Mouse (Mus musculus): ENCODE measurements around the gene Pde8a.
A peak's percentile ranks its signal among the peaks of the same experiment; 100 is the strongest.
"Not testable (repeated sequence)": the region's sequence is repeated elsewhere in the genome, so short reads cannot be mapped to it uniquely, and the experiment has no call there.

The Pde8a gene

DNA sequence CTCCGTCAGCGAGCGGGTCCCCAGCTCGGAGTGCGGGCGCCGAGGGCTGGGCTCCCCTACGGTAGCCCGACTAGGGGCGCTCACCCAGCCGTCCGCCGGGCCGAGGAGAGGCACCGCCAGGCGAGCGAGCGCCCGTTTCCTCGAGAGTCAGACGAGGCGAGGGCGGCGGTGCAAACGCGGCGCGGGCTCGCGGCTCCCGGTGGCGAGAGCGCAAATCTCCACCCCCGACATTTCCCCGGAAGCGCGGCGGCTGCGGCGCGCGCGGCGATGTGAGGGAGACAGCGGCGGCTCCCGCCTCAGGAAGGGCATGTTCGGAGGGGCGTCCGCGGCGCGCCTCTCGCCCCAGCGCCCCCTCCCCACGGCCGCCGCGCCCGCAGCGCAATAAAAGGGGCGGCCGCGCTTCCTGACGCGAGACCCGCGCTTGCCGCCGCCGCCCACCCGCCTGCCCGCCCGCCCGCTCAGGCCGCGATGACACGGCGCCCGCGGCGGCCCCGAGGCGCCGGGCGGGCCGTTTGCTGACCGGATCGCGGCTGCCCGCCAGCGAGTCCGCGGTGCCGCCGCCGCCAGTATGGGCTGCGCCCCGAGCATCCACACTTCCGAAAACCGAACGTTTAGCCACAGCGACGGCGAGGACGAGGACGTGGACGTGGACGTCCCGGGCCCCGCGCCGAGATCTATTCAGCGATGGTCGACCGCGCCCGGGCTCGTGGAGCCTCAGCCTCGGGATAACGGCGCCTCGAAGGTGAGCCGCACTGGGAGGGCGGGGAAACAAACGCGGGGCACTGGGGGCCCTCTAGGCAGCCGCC is at the start of gene Pde8a:
TSS of gene Pde8a (plus strand) at position 250 of the 806 bp plus-strand sequence.
- peak in 1 of 2 experiments; percentile 4 for DNase-seq

DNA sequence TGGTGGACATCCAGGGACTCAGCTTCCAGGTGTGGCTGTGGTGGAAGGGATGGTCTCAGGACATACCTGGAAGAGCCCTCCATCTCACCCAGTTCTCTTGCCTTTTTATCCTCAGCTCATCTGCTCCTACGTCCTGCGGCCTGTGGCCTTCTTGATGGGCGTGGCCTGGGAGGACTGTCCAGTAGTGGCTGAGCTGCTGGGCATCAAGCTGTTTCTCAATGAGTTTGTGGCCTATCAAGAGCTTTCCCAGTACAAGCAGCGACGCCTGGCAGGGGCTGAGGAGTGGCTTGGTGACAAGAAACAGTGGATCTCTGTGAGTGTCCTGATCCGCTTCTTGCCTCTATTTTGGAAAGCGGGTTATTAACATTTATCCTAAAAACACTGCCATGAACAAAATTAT is 49.0 kb upstream of the Pde8a start:
- DNase-seq = no peak

DNA sequence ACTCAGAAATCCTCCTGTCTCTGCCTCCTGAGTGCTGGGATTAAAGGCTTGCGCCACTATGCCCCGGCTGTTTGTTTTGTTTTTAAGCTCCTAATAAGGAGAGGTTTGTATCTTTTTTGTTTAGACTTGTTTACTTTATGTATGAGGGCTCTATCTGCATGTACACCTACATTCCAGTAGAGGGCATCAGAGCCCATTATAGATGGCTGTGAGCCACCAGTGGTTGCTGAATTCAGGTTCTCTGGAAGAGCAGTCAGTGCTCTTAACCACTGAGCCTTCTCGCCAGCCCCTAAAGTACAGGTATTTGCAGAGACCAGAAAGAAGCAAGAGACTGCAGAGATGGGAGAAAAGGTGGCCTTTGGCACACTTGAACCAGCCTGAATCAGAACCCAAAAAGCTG is 46.3 kb upstream of the Pde8a start:
- DNase-seq = peak in 1 of 2 experiments; percentile 44

DNA sequence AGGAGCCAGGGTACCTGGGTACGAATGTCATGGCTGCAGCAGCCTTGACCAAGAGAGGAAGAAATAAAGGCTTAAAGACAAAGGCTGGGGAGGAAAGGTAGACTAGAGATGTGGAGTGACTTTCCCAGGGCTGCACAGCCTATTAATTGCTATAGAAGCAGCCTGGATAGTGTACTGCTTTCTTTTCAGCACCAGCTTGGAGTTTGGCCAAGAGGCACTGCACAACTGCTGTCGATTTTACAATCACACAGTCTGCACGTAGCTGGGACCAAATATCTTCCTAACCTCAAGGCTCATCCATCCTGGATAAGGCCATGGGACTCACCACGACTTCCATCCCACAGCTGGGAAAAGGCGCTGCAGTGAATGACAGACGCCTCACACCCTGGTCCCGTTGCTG is 44.0 kb upstream of the Pde8a start:
- DNase-seq = no peak

DNA sequence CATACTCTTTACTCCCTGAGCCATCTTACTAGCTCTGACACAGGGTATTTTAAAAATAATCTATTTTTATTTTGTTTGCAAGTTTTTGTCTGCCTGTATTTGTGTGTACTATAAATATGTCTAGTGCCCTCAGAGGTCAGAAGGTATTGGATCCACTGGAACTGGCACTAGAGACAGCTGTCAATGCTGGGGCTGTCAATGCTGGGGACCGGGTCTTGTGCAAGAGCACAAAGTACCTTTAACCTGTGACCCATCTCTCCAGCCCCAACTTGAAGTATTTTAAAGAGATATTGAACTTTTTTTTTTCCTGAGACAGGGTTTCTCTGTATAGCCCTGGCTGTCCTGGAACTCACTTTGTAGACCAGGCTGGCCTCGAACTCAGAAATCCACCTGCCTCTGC is 39.5 kb upstream of the Pde8a start:
- DNase-seq = no peak

DNA sequence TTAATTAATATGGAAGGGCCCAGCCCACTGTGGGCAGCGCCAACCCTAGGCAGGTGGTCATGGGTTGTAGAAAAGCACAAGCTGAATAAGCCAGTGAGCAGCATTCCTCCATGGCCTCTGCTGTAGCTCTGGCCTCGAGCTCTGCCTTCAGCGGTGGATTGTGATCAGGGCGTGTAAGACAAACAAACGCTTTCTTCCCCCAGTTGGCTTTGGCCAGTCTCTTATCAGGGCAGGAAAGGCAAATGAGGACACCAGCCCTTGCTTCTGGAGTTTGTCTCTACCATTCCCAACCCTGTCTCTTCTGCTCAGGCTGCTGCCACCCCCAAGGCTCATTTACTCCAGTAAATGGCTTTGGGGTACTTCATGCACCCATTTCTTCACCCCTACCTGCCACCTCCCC is 38.7 kb upstream of the Pde8a start:
- no peak for DNase-seq

DNA sequence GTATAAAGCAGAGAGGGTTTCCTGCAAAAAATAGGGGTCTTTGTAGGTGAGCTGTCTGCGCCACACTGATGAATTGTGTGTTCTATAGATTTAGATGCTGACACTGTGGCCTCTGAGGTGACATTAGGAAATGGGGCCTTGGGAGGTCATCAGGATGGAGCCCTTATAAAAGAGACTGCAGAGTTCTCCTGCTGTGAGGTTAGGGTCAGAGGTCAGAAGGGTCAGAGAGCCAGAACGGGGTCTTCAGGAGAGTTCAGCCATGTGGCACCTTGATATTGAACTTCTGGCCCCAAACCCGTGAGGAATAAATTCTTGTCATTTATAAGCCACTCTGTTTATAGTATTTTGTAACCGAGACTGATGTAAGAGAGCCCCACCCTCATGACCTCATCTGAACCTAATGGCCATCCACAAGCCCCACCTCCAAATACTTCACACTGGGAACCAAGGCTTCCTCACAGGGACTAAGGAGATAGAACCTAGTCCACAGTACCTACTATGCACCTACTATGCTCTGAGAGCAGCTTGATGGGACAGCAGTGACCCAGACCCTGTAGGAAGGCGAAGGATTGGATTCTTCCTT is 37.1 kb upstream of the Pde8a start:
- DNase-seq = no peak

DNA sequence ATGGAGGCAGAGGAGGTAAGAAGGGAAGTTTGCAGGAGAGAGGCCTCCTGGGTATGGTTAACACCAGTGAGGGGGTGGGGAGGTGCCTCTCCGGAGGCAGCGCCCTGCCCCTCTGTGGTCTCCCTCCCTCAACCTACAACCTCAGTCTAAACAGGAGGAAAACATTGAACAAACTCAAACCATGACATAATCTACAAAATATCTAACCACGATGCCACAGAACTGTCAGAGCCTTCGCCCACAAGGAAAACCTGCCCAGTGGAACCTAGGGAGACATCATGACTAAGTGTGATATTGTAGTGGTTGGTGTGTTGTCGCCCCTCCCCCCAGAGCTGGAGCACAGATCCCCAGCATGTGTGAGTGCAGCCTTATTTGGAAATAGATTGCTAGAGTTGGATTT is 33.9 kb upstream of the Pde8a start:
- DNase-seq = no peak

DNA sequence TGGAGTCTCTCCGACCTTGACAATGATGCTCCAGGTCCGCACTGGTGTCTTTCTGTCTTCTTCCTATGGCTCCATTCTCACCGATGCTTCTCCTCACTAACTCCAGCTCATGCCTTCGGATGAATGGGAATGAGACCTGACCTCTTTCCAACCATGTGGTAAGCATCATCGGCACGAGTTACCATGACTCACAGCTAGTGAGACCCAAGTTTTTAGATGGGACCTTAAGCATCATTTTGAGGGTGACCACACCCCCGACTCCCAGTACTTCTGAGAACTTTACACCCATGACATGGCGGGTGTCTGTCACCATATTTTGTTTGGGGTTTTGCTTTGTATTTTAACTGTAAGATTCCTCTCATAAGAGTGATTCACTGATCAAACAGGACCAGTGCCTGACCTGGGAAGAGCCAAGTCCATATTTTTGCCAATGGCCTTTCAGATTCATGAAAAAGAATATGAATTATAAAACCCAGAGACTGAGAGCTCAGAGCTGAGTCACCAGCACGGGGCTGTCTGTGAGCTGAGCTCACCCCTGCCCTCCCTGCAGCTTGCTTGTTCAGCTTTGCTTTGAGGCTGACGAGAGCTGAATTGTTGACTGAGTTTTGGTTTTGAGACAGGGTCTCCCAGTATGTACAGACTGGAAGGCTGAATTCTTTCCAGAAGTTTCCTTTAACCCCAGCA is 30.8 kb upstream of the Pde8a start:
- no peak for DNase-seq

DNA sequence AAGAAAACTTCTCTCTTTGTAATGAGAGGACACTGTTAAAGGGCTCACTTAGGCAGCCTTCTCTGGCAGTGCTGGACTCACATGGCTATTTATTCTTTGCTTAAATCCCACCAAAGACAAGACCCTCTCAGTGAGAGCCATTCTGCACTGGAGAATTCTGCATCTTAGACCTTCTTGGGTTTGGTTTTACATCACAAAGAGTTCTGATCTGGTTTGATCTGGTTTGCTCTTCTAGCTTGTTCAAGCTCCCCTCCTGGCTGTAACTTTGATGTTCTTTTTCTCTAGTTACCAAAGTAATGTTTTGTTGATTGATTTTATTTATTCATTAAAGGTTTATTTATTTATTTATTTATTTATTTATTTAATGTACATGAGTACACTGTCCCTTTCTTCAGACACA is 30.2 kb upstream of the Pde8a start:
- no peak for DNase-seq

DNA sequence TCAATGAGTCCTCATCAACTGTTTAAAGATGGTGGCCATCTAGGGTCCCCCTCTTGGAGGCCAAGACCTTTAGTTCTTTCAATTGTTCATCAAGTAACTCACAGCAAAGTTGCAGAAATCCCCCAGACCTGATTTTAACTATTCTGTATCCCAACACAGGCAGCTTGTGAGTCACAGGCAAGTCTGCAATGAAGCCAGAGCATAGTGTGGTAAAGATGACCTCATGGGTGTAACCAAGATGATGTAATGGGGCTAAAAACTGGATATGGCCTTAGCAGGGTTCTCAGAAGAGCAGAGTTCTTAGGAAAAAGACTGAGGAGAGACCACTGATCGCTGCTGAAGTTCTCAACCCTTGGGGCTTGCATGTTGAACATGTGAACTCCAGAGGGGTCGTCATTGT is 29.3 kb upstream of the Pde8a start:
- no peak for DNase-seq

DNA sequence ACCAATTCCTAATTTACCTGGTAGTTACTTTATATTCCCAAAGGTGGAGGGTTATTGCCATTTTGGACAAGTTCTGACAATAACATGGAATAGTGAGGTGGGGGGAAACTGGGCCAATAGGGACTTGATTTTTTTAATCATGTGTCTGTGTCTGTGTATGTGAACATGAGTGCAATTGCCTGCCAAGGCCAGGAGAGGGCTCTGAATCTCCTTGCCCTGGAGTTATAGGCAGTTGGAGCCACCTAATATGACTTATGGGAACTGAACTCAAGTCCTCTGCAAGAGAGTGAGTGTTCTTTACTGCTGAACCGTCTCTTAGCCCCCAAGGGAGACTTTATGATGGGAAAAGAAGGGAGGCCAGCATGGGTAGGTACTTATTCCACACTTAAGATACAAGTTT is 28.7 kb upstream of the Pde8a start:
- no peak for DNase-seq

DNA sequence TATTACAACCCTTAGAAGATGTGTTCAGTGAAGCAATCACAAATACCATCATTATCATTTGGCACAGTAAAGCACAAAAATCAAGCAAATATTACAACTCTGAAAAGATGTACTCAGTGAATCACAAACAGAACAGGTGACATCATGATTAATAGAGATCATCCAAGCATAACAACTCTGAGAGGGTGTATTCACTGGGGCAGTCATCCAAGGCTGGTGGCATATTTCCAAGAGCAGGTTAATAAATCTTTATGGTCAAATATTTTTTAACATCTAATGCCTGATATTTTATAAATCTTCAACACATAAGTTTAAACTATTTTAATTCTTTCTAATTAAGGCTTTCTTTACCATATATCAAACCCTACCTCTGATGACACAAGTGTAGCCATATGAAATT is 27.4 kb upstream of the Pde8a start:
- DNase-seq = peak; percentile 21 to 59

DNA sequence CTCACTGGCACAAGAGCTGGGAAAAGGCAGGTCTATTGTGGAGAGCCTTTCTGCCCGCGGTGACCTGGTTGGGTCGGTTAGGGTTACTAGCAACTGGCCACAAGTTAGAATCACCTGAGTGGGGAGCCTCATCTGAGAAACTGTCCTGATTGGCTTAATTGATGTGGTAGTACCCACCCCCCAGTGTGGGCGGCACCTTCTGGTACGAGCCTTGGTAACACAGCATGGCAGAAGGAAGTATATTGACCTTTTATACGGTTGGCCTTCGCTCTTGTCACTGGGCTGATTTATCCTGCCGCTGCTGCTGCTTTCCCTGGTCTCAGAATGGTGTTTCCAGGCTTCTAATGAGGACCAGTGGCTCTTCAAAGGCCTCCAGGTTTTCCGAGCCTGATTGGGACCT is 24.2 kb upstream of the Pde8a start:
- DNase-seq = no peak

DNA sequence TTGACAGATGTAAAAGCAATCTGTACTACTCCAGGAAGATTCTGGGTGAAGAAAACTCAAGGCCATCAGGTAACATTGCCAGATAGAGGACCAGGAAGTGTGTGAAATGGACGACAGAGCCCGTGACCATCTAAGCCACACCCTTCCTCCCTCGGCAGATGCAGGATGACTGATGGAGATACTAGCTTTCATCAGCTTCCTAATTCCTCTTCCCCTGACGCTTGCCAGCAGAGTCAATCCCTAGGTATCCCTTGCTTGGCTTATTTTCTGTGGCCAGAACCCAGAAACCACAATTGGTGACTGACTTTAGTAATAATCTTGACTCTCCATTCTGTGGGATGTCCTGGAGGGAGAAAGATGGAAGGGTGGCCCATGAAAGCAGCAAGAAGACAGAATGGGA is 17.9 kb upstream of the Pde8a start:
- no peak for DNase-seq

DNA sequence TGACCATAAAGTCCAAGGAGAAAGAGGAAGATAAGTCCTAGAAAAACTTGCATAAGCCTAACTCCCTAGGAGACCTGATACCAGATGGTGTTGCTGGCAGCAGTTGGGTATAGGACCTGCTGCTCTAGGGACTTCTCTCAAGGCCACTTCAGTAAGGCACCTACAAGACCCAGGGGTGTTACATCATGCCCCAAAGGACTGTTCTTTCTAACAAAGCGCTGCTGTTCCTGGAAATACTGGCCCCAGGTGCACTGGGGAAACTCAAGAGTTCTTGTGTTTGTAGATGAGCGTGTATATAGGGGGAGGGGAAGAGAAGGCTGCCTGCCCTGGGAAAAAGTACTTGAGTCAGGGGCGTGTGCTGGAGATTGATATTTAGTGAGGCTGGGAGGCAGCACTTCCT is 16.6 kb upstream of the Pde8a start:
- DNase-seq = no peak

DNA sequence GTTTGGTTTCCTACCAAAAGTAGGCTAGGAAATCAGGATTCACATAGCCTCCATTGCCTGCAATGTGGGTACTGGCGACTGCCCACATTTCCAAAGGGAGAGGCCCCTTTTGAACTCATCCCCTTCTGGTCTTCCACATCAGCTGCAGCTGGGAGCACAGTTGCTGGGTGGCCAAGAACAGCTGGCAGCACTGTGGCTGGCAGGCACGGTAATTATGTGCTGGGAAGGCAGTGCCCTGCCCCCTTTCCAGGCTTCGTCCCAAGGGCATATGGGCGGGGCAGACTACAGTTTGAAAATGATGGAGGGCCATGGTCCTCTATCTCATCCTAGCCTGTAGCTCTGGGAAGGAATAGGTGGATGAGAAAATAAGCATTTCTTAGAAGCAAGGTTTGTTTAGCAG is 14.9 kb upstream of the Pde8a start:
- DNase-seq = no peak

DNA sequence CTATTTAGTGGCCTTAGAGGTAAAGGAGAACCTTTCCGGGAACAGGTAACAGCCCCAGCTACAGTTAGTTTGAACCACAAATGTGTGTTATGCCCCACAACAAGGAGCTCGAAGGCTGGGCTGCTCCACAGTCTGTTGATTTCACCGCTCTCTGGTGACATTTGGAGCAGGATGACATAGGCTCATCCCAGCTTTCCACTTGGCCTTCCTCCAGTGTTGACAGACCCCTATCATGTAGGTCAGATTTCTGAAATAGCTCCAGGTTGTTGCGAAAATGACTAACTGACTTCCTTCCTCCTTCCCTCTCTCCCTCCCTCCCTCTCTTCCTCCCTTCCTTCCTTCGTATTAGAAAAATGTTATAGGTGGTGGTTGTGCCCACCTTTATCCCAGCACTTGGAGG is 14.3 kb upstream of the Pde8a start:
- no peak for DNase-seq

DNA sequence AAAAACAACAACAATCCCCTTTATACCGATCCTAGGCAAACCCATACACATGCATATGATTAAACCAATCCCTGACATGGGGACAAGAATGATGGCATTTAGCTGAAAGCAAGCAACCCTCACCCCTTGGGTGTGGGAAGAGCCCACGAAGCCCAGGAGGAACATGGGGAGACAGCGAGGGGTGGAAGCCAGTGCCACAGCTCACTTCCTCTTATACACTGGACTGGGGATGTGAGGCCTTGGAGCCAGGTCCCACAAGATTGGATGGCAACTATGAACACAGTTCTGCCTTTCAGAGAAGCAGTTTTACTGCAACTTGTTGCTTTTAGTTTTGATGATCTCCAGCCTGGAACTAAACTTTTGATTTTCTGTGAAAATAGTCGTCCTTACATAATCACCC is 13.6 kb upstream of the Pde8a start:
- DNase-seq = no peak

DNA sequence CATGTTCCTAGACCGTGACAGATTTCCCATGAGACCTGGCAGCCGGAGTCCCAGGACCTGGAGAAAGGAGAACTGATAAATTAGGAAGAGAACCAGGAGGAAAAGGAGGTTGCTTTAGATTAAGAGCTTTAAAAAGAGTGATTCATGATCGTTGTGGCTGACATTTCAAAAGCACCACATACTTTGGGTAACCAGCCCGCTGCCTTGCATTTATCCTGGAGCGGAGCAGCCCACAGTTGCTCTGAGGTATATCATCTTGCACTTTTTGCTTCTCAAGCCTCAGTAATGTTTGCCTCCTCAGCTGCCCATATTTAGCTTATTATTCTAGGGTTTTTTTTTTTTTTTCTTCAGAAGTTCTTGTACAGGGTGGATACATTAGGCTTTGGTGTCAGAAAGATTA is 11.0 kb upstream of the Pde8a start:
- no peak for DNase-seq

DNA sequence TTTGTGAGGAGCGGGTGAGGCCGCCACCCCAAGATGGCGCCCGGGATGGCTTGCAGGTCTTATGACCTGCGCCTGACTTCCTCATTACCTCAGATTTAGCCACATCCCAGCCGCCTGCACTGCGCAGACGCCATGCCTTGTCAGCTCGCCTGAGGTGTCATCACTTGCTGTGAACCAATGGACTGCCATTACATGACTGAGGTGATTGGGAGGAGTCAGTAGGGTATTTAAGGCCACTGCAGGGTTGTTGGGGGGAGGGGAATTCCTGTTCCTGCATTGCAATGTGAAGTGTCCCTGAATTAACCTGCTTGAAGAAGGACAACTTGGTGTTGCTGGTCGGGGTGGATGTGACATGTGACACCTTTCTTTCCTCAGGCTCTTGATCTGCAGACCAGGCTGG is 9.8 kb upstream of the Pde8a start:
- DNase-seq = not testable (repeated sequence)

DNA sequence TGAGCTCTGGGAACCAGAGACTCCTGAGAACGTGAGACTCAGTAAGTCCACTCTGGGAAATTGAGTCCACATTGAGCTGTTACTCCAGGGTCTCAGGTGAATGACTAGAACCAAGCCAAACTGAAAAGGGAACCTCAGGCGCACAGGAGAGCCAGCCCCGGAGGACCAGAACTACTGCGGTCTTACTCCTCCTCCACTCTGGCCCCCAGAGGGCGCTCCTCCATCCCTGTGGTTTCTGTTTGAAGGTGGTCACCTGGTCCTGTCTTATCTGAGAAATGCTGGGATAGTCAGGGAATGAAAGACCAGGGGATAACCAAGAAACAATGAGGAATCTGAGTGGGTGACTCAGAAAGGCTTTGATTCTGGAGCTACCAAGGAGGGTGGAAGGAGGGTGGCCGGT is 4.5 kb upstream of the Pde8a start:
- DNase-seq = peak; percentile 43 to 66

DNA sequence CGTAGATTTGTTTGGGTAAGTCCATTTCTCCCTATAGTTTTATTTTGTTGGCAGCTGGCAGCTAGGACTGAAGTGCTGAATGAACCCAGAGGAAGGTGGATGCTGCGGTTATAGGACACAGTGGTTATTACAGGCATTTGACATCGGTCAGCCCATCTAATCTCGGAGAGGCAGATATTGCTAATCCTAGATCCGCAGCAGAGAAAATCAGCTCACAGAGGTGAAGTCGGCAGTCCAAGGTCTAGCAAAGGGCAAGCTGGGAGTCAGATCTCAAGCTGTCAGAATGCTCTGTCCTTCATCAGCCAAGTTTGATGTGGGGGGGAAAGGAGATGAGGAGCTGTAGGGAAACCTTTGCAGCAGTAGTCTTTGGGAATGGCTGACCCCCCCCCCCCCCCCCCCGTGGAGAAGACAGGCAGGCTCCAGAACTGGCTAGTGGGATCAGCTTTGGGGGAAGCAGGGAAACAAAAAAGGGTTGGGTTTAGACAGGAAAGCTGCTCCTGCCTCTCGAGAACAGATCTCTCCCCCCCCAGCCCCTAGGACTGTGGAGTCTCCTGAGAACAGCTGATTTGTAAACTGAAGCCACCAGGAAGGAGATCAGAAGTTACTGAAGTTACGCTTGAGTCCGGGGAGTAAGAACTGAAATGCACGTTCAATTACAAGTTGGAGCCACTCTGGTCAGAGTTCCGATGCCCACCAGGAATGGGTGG is 3.3 kb upstream of the Pde8a start:
- DNase-seq = no peak

DNA sequence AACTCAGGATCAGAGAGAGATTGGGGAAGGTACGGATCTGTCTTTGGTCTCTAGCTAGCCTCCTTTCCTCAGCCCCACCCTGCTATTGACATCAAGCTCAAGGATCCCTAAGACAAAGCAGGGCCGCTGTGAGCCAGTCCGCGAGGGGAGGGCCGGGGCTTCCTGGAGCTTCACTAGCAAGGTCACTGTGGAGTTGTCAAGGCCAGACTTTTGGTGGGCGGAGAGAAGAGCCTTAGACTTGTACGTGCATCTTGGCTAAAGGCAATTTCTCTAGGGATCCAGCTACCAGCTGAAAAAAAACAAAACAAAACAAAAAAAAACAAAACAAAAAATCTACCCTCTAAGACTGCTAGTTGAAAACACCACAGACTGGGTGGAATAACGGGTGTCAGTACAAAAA is 1.6 kb upstream of the Pde8a start:
- DNase-seq = no peak

All from cerebellum, postnatal 25 days (tissue).